Mouse (Mus musculus) CH12F3 (cell line): Measurements from ENCODE around the gene Astn1.

Experiments used
- in situ Hi-C: fragments of 300-500 bp; cut with MboI; formaldehyde crosslinking; loops from 2 replicates; pipeline ENCODE4 v1.14.3; 2020; ENCODE audit warnings: low sequenced_read_pairs

Gene Astn1

DNA sequence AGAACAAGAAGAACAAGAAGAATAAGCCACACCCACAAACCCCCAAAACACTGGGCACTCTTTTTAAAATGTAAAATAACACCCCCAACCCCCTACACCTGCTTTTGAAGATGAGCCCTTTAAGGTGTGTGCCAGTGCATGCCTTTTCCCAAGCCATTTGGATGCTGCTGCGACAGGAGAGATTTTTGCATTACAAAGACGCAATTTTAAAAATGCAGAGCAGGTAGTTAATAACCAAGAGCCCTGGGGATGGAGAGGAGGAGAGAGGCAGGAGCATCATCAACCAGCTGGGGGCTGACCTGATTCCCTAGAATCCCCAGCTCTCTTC, at the start of gene Astn1:
Gene Astn1, plus strand, starts transcription at position 310 of the 328 bp plus-strand sequence.
- in situ Hi-C loops, result no loop called here

DNA sequence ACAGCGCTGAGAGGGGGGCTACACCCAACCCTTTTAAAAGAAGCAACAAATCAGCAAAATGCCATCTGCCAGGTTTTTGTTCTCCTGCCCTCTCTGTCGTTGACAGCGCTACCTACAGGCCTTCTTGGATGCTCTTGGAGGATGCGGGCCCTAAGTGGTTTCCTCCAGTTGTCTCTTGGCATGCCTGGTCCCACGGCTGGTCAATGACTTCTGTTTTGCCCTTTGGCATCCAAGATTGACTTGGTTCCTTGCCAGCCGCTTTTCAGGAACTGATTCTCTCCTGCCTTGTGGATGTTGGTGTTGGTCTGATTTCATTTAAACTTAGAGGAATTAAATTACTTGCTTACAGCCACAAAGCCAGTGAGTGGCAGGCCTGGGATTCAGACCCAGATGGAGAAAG, 38.7 kb upstream of the Astn1 start:
- in situ Hi-C loops, result no loop called here

DNA sequence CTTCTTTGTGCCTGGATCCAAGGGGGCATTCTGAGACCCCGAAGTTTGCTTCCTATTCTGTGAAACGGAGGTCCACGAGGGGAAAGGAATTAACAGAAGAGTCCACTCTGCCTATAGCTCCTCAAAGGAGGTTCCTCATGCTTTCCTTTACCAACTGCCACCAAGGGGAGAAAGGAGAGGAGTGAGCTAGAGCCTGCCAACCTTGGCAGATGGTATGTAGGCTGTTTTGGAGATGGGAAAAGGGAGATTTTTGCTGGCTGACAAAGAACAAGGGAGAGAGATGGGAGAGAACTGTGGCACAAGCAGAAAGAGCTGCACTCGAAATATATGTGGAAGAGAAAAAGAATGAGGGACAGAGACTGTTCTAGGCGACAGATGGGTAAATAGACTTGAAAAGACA, 33.9 kb upstream of the Astn1 start:
- in situ Hi-C loops, result no loop called here

DNA sequence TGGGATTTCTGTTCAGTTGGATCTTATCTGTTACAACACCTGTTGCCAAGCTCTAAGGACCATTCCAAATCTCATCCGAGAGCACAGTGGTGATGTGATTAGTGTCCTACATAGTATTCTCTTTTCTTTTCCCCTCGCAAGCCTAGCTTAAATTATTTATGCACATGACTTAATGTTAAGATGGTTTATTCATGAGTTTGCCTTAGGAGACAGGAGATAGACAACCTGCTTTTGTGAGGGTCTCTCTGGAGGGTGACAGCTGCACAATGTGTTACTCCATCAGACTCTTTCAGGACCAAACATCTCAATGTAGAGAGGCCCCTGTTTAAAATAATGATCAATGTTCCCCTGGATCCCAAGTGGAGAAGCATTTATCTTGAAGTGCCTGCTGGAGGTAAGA, 33.2 kb upstream of the Astn1 start:
- in situ Hi-C loops, result no loop called here

DNA sequence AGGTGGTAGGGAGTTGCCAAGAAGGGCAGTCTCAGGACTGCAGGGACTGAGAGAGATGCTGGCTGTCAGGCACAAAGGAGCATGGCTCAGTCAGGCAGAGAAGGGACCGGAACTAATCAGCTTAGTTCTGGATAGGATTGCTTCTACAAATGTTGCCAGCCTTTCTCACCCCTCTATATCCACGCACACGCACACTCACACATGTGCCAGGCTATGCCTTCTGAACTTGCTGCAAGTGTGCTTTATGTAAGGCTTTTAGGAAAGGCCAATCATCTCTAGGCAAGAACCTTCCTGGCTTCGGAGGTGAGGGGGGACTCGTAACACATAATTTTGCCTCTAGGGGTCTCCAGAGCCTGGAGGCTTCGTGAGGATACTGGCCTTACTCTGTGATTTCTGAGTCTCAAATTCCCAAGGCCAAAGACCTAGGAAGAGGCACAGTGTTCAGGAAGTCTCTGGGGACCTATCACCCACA, 18.8 kb upstream of the Astn1 start:
- in situ Hi-C loops, result no loop called here

DNA sequence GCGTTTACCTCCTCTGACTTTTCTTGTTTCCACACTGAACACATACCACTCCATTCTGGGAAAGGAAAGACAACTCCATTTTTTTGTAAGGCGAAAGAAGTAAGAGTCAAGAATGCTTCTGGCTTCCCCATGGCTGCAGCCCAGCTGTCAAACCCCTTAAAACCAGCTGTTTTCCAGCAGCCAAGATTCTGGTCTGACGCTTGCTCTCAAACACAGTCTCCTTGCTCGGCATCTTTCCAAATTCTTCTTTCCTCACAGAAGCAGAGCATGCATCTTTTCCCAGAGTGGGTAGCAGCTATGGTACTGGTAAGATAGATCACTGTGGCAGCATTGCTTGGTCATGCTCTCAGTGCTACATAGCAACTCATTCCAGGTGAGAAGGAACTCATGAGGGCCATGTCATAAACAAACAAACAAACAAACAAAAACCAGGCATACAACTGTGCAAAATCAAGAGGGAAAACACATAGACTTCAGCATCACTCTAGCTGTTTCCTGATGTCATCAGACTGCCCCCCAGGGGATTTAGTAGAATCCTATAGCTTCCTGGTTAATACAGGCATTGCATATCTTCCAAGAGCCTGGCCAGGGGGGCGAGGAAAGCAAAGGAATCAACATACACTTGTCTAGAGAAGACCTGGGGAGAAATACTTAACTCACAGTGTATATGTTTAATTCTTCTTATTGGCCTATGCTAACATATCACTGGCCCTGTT, 8.3 kb upstream of the Astn1 start:
- in situ Hi-C loops, result no loop called here

DNA sequence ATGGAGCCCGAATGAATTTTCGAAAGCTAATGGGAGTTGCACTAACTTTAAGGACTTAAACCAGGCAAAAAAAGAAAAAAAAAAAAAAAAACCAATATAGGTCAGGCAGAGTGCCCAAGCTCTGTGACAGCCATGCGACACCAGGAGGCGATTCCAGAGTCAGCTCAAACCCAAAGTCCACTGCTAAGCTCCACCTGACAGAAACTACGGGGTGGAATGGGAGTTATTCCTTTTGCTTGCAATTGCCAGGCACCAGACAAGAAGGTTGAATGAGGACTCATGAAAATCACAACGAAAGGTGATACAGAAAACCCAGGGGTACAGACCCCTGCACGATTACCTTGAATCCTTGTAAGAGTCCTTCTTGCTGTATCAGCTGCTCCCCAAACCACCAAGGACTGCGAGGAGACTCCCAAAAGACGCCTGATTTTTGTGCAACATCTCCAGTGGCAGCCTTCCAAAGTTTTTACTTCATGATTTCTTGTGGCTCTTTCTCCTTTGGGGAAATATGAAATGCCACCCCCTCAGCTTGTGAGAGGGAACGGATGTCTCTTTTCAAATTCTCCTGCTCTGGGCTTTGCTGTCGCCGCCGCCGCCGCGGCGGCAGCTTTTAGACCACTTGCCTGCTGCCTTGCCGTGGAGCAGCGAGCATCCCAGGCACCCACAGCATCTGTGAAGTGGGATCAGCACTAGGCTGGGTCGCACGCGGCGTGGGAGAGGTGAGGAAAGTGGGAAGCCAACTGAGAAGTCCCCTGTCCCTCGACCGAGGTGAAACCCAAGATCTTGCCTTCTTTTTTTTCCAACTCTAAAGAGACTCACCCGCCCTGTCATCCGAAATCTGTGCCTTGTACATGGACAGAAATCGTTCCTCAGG, 6.7 kb upstream of the Astn1 start:
- in situ Hi-C loops, result no loop called here

DNA sequence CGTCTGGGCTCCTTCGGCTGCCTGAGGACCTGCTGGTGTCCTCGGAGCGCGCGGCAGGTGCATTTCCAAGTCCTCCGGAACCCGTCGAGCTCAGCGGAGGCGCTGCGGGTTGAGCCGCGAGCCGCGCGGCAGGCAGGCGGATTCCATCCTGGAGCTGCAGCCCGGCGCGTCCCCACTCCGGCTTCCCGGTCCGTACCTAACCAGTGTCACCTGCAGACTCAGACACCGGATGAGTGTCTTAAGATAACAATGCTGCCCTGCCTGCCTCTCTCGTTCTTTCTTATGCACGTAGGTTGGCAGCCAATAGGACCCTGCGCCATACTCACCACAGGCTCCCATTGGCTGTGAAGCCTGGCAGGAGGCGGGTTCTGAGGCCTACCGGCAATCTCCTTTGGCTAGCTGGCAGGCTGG, 6.0 kb upstream of the Astn1 start, which contains the start of gene Brinp2:
Gene Brinp2, minus strand, starts transcription at position 276 of the 411 bp plus-strand sequence.
- in situ Hi-C loops, result no loop called here

DNA sequence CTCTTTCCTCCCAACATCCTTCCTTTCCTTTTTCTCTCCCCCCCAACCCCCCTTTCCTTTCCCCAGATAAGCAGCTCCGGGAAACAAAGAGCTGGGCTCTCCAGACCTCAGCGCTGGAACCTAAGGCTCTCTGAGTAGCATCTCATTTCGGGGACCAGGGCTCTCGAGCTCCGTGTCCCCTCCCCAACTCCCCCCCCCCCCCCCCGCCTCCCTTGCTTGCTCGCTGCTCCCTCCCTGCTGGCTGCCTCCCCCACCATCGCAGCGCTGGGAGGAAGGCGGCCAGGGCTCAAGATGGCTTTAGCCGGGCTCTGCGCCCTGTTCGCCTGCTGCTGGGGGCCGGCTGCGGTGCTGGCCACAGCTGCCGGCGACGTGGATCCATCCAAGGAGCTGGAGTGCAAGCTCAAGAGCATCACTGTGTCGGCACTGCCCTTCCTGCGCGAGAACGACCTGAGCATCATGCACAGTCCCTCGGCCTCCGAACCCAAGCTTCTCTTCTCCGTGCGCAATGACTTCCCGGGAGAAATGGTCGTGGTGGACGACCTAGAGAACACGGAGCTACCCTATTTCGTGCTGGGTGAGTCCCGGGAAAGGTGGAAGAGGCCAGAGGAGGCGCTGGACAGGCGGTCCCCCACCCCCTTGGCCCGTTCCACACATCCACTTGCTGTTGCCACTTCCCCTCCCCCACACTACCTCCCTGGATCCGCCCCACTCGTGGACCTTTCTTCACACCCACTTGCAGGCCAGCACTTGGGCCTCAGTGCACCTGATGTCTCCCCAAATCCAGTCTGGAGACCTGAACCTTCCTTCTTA, 424 bp downstream of the Astn1 start:
- in situ Hi-C loops, result no loop called here

DNA sequence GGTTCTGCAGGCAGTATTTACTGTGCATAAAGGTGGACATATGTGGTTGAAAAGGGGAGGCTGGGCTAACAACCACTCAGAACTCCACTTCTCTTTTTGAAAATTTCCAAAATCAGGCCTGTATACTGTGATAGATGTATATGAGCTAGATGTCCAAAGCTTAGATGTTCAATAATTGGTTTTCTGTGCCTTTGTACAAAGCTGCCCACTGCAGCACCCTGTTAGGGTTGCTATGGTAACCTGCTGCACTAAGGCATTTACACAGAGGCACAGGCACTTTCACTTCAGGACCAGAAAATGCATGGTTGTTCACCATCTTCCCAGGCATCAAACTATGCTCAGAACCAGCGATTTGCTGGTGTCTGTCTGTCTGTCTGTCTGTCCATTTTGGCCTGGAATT, 2.4 kb downstream of the Astn1 start:
- in situ Hi-C loops, result no loop called here

DNA sequence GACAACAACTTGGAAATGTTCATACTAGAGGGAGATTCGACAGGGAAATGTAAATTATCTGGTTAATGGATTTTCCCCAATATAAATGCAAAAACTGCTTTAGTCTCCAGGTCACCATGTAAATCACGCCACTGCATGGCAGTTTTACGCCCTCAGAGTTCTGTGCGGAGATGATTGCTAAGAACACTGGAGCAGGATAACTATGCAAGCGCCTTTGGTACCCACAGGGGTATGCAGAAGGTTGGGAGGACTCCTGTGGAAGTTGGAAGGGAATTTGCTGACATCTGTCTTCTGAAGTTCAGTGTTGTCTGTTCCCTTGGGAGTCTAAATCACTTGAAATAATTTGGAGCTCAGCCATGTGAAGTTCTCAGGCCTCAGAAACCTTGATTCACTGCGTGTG, 20.2 kb downstream of the Astn1 start:
- in situ Hi-C loops, result no loop called here

DNA sequence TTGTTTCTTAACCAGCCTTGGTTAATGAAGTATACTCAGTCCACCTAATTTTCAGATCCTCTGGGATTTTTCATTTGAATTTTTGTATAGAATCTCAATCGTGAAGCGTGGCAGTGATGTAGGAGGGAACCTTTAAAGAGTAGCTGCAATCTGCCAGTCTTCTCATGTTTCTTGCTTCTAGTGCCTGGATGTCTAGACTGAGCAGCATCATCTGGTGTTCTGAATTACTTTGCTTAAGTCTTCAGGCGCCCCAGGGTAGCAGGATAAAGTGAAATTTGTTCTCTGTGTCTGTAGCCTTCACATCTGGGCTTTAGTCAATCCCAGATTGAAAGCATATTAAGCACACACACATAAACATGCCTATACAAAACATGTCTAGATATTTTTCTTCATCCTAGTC, 21.1 kb downstream of the Astn1 start:
- in situ Hi-C loops, result no loop called here

DNA sequence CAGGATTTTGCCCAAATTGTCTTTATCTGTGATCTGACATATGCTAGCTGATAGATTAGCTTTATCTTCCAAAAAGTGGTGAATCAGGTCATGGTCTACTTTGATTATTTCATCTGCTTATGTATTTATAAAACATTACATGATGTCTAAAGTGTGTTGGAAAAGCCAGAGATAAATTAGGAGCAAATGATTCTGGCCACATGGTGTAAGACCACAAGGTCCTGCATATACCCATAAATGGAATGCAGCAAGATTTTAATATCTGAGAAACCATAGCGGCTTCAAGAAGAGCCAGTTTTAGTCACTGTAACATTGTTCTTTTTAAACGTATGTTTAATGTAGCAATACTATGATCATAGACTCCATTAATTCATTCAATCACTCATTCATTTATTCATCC, 23.2 kb downstream of the Astn1 start:
- in situ Hi-C loops, result no loop called here

DNA sequence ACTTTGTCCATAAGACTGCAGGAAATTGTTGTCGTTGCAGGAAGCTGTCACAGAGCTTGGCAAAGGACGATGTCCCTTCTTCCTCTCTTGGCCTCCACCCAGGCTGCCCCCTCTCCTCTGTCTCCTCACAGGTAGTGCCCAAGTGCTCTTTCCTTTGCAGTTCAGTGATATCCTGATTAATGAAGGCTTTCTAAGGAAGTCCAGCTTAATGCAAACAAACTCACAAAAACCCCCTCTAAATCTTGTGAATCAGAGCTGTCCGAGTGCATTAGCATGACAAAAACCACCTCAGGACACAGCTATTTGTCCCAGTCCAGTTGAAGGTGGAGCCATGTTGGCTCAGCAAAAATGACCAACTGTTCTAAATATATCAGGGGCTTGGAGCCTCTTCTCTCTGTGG, 24.7 kb downstream of the Astn1 start:
- in situ Hi-C loops, result no loop called here

DNA sequence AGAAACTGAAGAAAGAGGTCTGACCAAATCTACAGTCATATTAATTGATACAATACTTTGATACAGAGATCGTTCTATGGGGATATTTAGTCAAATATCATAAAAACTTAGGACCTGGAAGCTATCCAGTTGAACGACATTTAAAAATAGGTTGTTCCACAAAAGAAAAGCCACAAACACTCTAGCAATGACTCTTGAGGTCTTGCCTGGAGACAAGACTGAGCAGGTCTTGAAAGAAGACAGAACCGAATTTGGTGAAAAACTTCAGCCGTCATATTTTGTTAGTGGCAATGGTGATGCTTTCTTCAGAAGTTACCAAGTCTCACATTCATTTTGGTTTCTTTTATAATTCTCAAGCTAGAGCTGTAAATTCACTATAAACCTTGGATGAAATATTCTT, 26.9 kb downstream of the Astn1 start:
- in situ Hi-C loops, result no loop called here

DNA sequence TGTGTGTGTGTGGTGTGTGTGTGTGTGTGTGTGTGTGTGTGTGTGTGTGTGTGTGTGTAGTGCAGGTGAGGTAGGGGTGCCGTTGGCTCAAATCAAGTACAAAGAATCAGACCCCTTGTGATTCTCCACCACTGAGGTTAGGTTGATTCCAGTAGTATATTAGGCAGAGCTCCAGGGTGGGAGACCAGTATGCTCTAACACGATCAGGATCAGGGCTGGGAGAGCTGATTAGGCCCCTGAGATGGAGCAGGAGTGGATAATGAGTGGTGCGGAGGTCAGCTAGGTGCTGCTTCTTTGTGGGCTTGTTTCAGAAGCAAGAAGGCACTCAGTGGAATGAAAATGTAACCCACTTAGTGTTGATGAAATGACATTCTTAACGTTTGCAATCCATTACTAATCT, 28.6 kb downstream of the Astn1 start:
- in situ Hi-C loops, result no loop called here

DNA sequence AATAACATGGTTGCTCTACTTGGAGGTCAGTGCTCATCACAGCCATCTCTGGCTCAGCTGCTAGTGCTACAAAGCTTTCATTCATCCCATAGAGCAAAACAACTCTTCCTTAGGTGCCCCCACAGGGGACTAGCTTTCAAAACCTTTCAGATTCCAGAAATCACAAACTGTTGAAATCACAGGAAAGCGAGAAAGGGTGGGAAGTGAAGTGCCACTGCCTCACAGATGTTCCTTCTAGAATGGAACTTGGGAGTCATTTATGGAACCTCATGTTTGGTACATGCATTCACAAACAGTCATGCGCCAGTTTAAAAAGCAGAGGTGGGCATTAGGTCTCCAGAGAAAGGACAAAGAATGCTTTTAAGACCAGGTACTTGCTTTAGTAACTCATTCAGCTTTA, 35.0 kb downstream of the Astn1 start:
- in situ Hi-C loops, result no loop called here

DNA sequence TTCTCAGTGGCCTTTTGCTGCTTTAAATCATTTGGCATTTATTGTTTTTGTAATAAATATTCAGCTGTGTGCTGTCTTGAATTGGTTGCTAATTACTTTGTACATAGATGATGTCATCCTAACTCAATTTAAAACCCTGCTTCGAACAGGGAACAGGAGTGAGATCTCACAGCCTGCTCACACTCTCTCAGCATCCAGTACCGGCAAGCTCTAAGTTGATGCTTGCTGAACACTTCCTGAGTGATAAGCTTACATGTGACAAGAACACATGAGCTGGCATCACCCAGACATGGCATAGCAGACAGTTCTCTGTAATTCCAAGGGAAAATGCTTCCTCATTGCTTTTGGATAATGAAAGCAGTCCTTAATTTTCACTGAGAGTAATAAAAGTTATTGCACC, 38.8 kb downstream of the Astn1 start:
- in situ Hi-C loops, result no loop called here

DNA sequence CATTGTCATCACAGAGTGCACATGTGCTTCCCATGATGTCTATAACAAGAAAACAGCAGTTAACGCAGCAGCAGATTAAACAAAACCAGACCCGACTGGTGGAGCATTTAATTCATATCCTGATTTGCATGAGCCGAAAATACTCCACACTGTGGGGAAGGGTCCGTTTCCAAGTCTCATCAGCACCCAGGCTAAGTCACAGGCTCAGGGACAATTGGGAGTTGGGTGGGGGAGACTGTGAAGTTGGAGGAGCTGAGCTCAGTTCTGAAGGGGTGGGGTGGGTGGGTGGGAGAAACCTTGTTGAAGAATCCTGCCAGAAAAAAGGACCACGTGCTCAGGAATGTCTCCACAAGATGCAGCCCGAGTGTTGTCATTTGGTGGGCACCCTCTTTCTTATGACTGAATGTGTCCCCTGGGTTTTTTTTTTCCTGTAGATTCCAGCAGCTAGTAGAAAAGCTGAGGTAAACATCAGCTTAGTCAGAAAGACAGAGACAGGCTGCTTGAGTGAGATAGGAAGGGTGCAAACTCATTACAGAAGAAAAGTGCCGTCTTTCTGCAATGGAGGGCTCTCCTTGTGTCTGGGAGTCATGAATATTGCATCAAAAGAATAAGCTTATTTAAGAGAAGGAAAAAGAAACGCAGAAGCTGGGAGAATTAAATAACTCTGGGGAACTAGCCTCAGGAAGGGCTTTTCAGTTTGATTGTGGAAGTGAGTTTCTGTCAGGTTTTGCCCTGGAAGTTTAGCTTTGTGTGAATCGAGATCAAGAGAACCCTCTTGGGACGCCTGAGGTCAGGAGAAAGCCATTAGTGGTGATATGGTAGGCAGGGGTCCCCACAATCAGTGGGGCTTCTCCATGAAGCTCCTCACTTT, 44.1 kb downstream of the Astn1 start:
- in situ Hi-C loops, result no loop called here

DNA sequence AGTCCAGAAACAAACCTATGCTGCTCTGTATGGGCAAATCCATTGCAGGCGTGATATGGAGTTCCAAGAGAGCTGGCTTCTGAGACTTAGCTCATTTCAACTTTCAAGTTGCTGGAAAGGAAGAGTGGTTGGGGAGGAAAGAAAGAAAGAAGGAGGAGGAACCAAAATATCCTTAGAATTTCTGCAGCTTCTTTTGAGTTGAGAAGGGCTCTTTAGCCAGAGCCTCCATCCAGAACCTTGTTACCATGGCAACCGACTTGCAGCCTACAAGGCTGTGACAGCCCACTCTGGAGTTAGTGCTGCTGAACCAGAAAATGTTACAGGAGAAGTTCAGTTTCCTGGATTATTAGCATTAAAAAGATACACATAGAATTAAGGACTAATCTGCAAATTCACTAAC, 46.1 kb downstream of the Astn1 start:
- in situ Hi-C loops, result no loop called here

DNA sequence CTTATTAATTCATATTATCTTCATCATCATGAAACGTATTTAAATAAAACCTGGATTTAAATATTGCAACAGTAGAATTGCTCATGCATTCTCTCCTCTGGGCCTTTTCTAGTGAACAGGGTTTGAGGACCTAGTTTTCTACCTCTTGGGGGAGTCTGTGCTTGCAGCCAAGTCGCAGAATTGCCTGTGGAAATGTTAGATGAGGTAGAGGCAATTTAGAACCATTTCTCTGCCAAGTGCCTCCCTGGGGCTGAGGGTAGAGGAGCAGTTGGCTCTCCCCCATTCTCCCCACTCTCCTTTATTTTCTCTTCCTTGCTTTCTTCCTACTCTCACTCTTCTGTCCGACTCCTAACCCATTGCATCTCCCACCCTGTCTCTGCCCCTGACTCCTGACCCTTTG, 49.1 kb downstream of the Astn1 start:
- in situ Hi-C loops, result no loop called here
